7 mouse cellular contexts compared by ENCODE assay signal in genomic region chr2:26141893-26142635, GRCm38 (mm10). TPM values are rescaled to one million over a fixed set of nuclear protein-coding genes. Genes with fewer than 3 reads are reported as not detected.
DNase-seq lines count a peak whose midpoint lies in the region; ATAC-seq and TF ChIP-seq lines count a peak whose summit lies in the region.

No protein-coding gene starts in this region.

- H3K4me2 ChIP-seq in hindbrain, embryonic 14.5 days (replicated peaks): 0 out of 2 replicates have a peak overlapping the region, but pooled peaks have one; percentile 83
- H3K4me2 ChIP-seq in stomach, embryonic 16.5 days (ENCODE audit: low read depth, low read length): no peak overlapping the region

- ATAC-seq in megakaryocyte, adult 5-6 weeks (ENCODE audit: poor library complexity, severe bottlenecking): no peak
- ATAC-seq in hindbrain, embryonic 14.5 days (ENCODE audit: low FRiP score): no peak
- ATAC-seq in stomach, embryonic 16.5 days (ENCODE audit: insufficient read depth, low FRiP score): no peak

- no peaks in the 10 kb centered on the region for H3K9me3 ChIP-seq in megakaryocyte, embryonic 14.5 days
- no peaks in the 10 kb centered on the region for H3K9me3 ChIP-seq in hindbrain, embryonic 14.5 days (ENCODE audit: control insufficient read depth, low read length)
- H3K9me3 ChIP-seq in stomach, embryonic 16.5 days (replicated peaks; ENCODE audit: control insufficient read depth, low read length): no peaks in the 10 kb centered on the region

- peak; percentile 76 for TF ChIP-seq CTCF in cerebellum, adult 2 months (IDR thresholded peaks at IDR 0.05; ENCODE audit: borderline replicate concordance, insufficient read depth, low read depth, low read length)
- peak; percentile 78 for TF ChIP-seq CTCF in lung, adult 2 months (IDR thresholded peaks at IDR 0.05; ENCODE audit: insufficient read depth, low read length)

- no peak overlapping the region for H3K9ac ChIP-seq in hindbrain, embryonic 14.5 days
- H3K9ac ChIP-seq in stomach, embryonic 16.5 days (ENCODE audit: low read length): no peak overlapping the region; the same call in 1 of the 2 replicates

- no peaks in the 10 kb centered on the region for H3K27me3 ChIP-seq in megakaryocyte, embryonic 14.5 days (replicated peaks)
- H3K27me3 ChIP-seq in cerebellum, adult 2 months (ENCODE audit: control insufficient read depth, insufficient read depth, low read length): no peaks in the 10 kb centered on the region
- no peaks in the 10 kb centered on the region for H3K27me3 ChIP-seq in hindbrain, embryonic 14.5 days (ENCODE audit: control insufficient read depth, insufficient read depth, low read length)
- H3K27me3 ChIP-seq in stomach, embryonic 16.5 days (ENCODE audit: control insufficient read depth, insufficient read depth, low read length): no peaks in the 10 kb centered on the region

- H3K4me1 ChIP-seq in megakaryocyte, embryonic 14.5 days: peaks cover 65% of the 10 kb centered on the region
- peaks cover 52% of the 10 kb centered on the region for H3K4me1 ChIP-seq in cerebellum, adult 2 months (ENCODE audit: control insufficient read depth, insufficient read depth, low read length)
- H3K4me1 ChIP-seq in hindbrain, embryonic 14.5 days (replicated peaks; ENCODE audit: control insufficient read depth, insufficient read depth, low read length): peaks cover 19% of the 10 kb centered on the region
- H3K4me1 ChIP-seq in lung, adult 2 months (ENCODE audit: control insufficient read depth, insufficient read depth, low read length): peaks cover 7% of the 10 kb centered on the region
- peaks cover 28% of the 10 kb centered on the region for H3K4me1 ChIP-seq in stomach, embryonic 16.5 days (ENCODE audit: control insufficient read depth, insufficient read depth, low read length)

- peaks cover 33% of the 10 kb centered on the region for H3K36me3 ChIP-seq in megakaryocyte, embryonic 14.5 days (replicated peaks; ENCODE audit: low read length)
- H3K36me3 ChIP-seq in hindbrain, embryonic 14.5 days (replicated peaks; ENCODE audit: control insufficient read depth, insufficient read depth): no peaks in the 10 kb centered on the region
- H3K36me3 ChIP-seq in stomach, embryonic 16.5 days (ENCODE audit: control insufficient read depth, insufficient read depth, low read length): no peaks in the 10 kb centered on the region

- H3K4me3 ChIP-seq in megakaryocyte, embryonic 14.5 days (replicated peaks): peak overlapping the region; percentile 10
- H3K4me3 ChIP-seq in cerebellum, adult 2 months (replicated peaks; ENCODE audit: insufficient read depth, low read depth, low read length): no peak overlapping the region
- no peak overlapping the region for H3K4me3 ChIP-seq in hindbrain, embryonic 14.5 days (replicated peaks; ENCODE audit: low read length)
- no peak overlapping the region for H3K4me3 ChIP-seq in lung, adult 2 months (replicated peaks; ENCODE audit: extremely low read depth, low read depth, low read length)
- H3K4me3 ChIP-seq in stomach, embryonic 16.5 days (replicated peaks; ENCODE audit: low read length): no peak overlapping the region

- 63% methylated on average over 12 of the region's 12 CpGs for WGBS in cerebellum, adult 2 months
- 66% methylated on average over 12 of the region's 12 CpGs for WGBS in hindbrain, embryonic 14.5 days
- 56% methylated on average over 12 of the region's 12 CpGs for WGBS in lung, adult 2 months
- WGBS in stomach, embryonic 16.5 days: 61% methylated on average over 12 of the region's 12 CpGs

- TF ChIP-seq POLR2A in cerebellum, adult 2 months (IDR thresholded peaks at IDR 0.05; ENCODE audit: borderline replicate concordance, insufficient read depth, low read length): no peak
- TF ChIP-seq POLR2A in lung, adult 2 months (IDR thresholded peaks at IDR 0.05; ENCODE audit: borderline replicate concordance, extremely low read depth, low read depth, low read length): no peak

- peak overlapping the region; percentile 30; the same call in 1 of the 2 replicates for H3K27ac ChIP-seq in cerebellum, adult 2 months (ENCODE audit: insufficient read depth, low read length)
- no peak overlapping the region for H3K27ac ChIP-seq in hindbrain, embryonic 14.5 days
- H3K27ac ChIP-seq in stomach, embryonic 16.5 days (ENCODE audit: low read length): peak overlapping the region; percentile 24; the same call in 1 of the 2 replicates

- DNase-seq in T-cell, adult 2 months (ENCODE audit: low spot score): peak; percentile 39
- DNase-seq in cerebellum, adult 2 months: peak; percentile 72 to 73
- DNase-seq in hindbrain, embryonic 14.5 days (ENCODE audit: low spot score): peak; percentile 59
- DNase-seq in lung, adult 2 months: peak; percentile 57

RNA-seq across cellular contexts. Expression of gene Nacc2, which starts 19.0 kb away (rescaled TPM):
- 63.1 and 124 TPM in 2 replicates for polyA plus RNA-seq in megakaryocyte, embryonic 14.5 days (2012; ENCODE audit: insufficient read depth, low replicate concordance)
- 2.1 and 3.0 TPM in 2 replicates for total RNA-seq in megakaryocyte, adult 5-6 weeks (2015)
- total RNA-seq in megakaryocyte, adult 5-6 weeks (2017): 1.7 and 3.6 TPM in 2 replicates
- polyA plus RNA-seq in cerebellum, adult 2 months (2012; rRNA removed): 117 and 124 TPM in 2 replicates
- 18.3 and 19.2 TPM in 2 replicates for polyA plus RNA-seq in hindbrain, embryonic 14.5 days (2014; fragmentation: Nextera tagmentation; extraction: Ambion mirVana)
- 26.3 and 36.5 TPM in 2 replicates for polyA plus RNA-seq in lung, adult 2 months (2012; rRNA removed)
- polyA plus RNA-seq in stomach, embryonic 16.5 days (2015; fragmentation: Nextera tagmentation; extraction: Ambion mirVana): 16.8 and 18.8 TPM in 2 replicates
